ENCODE assay signal across 12 mouse cellular contexts in the genomic region with DNA sequence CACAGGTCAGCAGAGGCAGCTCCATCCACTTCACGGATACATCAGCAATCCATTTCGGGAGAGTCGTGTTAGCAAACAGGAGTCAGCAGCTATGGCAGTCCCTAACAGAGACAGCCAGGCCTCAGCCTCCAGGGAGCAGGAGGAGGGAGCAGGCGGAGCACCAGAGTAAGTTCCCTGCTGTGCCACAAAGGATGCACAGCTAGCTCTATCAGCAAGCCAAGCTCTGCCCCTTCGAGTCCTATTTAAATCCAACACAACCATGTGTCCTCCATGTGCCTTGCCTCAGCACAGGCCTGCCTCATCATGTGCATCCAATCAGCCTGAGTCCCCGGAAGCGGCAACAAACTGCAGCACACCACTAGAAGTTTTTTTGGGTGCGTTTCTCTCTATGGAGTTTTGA.
"Had no signal": no experiment of that assay in that cellular context is flagged by ENCODE, and none has a peak within 500 bp of the region (broad histone marks: within the 10 kb centered on the region; RNA-seq: fewer than 3 reads in every experiment).

No protein-coding gene starts in this region.

- DNase-seq: left cerebral cortex, postnatal 4 days; liver; liver, embryonic 13.5 days; liver, postnatal 0 days; lung, adult 18-20 months; lung, adult 2 months; lung, embryonic 14.5 days; lung, postnatal 10 days; lung, postnatal 14 days; lung, postnatal 36 days; lung, postnatal 4 days; midbrain, embryonic 14.5 days had no signal
